Mouse (Mus musculus): ENCODE data around the gene Dock2. TPM values are rescaled to one million over a fixed set of nuclear protein-coding genes. Genes with fewer than 3 reads are reported as not detected.
"Not testable (repeated sequence)": the region's sequence is repeated elsewhere in the genome, so short reads cannot be mapped to it uniquely, and the experiment has no call there.

Gene Dock2
- polyA plus RNA-seq, 1 experiment: 8.7 TPM

DNA sequence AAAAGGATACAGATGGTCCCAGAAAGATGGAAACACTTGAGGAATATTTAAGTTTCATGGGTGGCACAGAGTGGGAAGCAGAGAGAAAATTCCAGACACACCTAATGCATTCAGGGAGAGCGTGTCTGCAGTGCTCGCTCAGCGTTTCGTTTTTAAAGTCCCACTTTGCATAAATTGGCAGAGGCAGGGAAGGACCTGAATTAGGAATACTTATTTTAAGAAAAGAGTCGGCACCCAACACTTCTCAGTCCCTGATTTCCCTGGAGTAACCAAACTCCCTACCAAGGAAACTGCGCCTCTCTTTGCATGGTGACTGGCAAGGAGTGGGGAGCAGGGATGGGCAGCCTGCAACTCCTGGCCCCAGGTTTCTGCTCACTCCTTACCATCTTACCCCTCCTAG is 546.8 kb downstream of the Dock2 start:
- no peak overlapping the region for H3K4me3 ChIP-seq (replicated peaks; ENCODE audit: extremely low read depth, low read depth, low read length)
- TF ChIP-seq POLR2A (IDR thresholded peaks at IDR 0.05; ENCODE audit: borderline replicate concordance, extremely low read depth, low read depth, low read length) (no peak), CTCF (IDR thresholded peaks at IDR 0.05; ENCODE audit: insufficient read depth, low read length) (no peak)
- 82% methylated on average over 6 of the region's 6 CpGs for WGBS
- no peaks in the 10 kb centered on the region for H3K4me1 ChIP-seq (ENCODE audit: control insufficient read depth, insufficient read depth, low read length)
- no peak for DNase-seq

GRCm38 (mm10) chr11:34236091-34236759 is 547.5 kb downstream of the Dock2 start:
- 51% methylated on average over 5 of the region's 5 CpGs for WGBS
- TF ChIP-seq POLR2A (IDR thresholded peaks at IDR 0.05; ENCODE audit: borderline replicate concordance, extremely low read depth, low read depth, low read length) (no peak), CTCF (IDR thresholded peaks at IDR 0.05; ENCODE audit: insufficient read depth, low read length) (peak; percentile 43)
- H3K4me3 ChIP-seq (replicated peaks; ENCODE audit: extremely low read depth, low read depth, low read length): no peak overlapping the region
- no peaks in the 10 kb centered on the region for H3K4me1 ChIP-seq (ENCODE audit: control insufficient read depth, insufficient read depth, low read length)
- no peak for DNase-seq

DNA sequence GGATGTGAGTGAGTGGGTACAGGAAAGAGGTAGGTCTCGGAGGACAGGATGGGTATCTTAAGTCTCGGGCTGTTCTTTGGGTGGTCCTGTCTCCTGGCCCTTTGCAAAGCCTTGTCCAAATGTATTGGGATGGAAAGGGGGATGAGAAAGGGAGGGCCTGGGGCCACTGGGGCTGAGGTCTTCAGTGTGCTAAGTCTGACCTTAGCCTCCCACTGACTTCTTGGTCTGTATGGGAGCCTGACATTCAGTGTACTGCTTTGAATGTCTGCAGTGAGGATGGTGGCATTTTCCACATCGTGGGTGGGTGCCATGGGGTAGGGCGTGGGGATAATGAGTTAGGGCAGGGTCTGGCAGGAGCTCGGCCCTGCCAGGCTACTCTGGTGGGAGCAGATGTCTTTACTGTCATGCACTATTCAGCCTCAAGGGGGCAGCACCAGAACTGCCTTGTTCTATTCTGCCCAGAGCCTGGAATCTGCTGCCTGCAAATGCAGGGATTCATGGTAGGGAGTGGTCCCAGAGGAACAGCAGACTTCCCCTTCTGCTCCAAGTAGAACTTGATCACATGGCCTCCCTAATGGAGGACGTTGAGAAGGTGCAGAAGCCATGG is 554.8 kb downstream of the Dock2 start:
- peak; percentile 29 for DNase-seq
- 36% methylated on average over 6 of the region's 6 CpGs for WGBS
- TF ChIP-seq CTCF (IDR thresholded peaks at IDR 0.05; ENCODE audit: insufficient read depth, low read length) (peak; percentile 58), POLR2A (IDR thresholded peaks at IDR 0.05; ENCODE audit: borderline replicate concordance, extremely low read depth, low read depth, low read length) (no peak)

GRCm38 (mm10) chr11:34227180-34227579 is 556.5 kb downstream of the Dock2 start:
- 58% methylated on average over 1 of the region's 1 CpGs for WGBS
- H3K4me3 ChIP-seq (replicated peaks; ENCODE audit: extremely low read depth, low read depth, low read length): no peak overlapping the region
- no peak for DNase-seq
- TF ChIP-seq POLR2A (IDR thresholded peaks at IDR 0.05; ENCODE audit: borderline replicate concordance, extremely low read depth, low read depth, low read length): no peak
- no peak for TF ChIP-seq CTCF (IDR thresholded peaks at IDR 0.05; ENCODE audit: insufficient read depth, low read length)
- no peaks in the 10 kb centered on the region for H3K4me1 ChIP-seq (ENCODE audit: control insufficient read depth, insufficient read depth, low read length)

More for the DNA sequence above, 554.8 kb downstream of the Dock2 start:
- Histone ChIP-seq H3K4me3 (replicated peaks; ENCODE audit: extremely low read depth, low read depth, low read length) (no peak overlapping the region), H3K4me1 (ENCODE audit: control insufficient read depth, insufficient read depth, low read length) (no peaks in the 10 kb centered on the region)

GRCm38 (mm10) chr11:34220596-34220995 is 563.1 kb downstream of the Dock2 start:
- 78% methylated on average over 4 of the region's 4 CpGs for WGBS
- DNase-seq; H3K4me3 ChIP-seq (replicated peaks; ENCODE audit: extremely low read depth, low read depth, low read length); H3K4me1 ChIP-seq (ENCODE audit: control insufficient read depth, insufficient read depth, low read length): not testable (repeated sequence)

- Histone ChIP-seq H3K4me1 (ENCODE audit: control insufficient read depth, insufficient read depth, low read length) (no peaks in the 10 kb centered on the region), H3K4me3 (replicated peaks; ENCODE audit: extremely low read depth, low read depth, low read length) (no peak overlapping the region)
- peak; percentile 27 for DNase-seq
- TF ChIP-seq CTCF (IDR thresholded peaks at IDR 0.05; ENCODE audit: insufficient read depth, low read length) (no peak), POLR2A (IDR thresholded peaks at IDR 0.05; ENCODE audit: borderline replicate concordance, extremely low read depth, low read depth, low read length) (no peak)
- WGBS: 19% methylated on average over 5 of the region's 5 CpGs
These were observed 570.8 kb downstream of the Dock2 start for GRCm38 (mm10) chr11:34212853-34213252.

- WGBS: 79% methylated on average over 10 of the region's 10 CpGs
- no peak for TF ChIP-seq POLR2A (IDR thresholded peaks at IDR 0.05; ENCODE audit: borderline replicate concordance, extremely low read depth, low read depth, low read length)
- TF ChIP-seq CTCF (IDR thresholded peaks at IDR 0.05; ENCODE audit: insufficient read depth, low read length): no peak
- Histone ChIP-seq H3K4me3 (replicated peaks; ENCODE audit: extremely low read depth, low read depth, low read length) (no peak within 1 kb of the TSS), H3K4me1 (ENCODE audit: control insufficient read depth, insufficient read depth, low read length) (no peaks in the 10 kb centered on the region)
- DNase-seq: no peak
These were observed 575.7 kb downstream of the Dock2 start, which contains the start of gene Foxi1 for GRCm38 (mm10) chr11:34207989-34208388. Gene Foxi1 (minus strand): TSS chr11:34208089.

DNA sequence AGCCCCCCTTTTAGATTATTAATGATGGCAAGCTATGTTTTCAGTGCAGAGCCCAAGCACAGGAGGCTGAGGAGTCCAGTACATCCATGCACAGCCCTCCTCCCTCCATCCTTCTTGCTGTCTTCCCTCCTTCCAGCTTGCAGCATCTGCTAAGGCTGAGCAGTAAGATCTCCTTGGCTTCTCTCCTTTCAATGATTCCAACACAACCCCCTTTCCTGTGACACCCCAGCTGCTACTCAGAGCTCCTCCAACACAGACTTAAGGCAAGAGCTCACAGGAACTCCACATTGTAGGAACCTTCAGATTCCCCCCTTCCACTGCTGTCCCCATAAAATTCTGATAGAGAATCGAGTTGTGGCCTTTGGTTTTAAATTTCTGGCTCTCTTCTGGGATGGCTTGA is 580.9 kb downstream of the Dock2 start:
- no peak overlapping the region for H3K4me3 ChIP-seq (replicated peaks; ENCODE audit: extremely low read depth, low read depth, low read length)
- no peak for DNase-seq
- no peaks in the 10 kb centered on the region for H3K4me1 ChIP-seq (ENCODE audit: control insufficient read depth, insufficient read depth, low read length)
- 42% methylated on average over 1 of the region's 1 CpGs for WGBS
- TF ChIP-seq POLR2A (IDR thresholded peaks at IDR 0.05; ENCODE audit: borderline replicate concordance, extremely low read depth, low read depth, low read length) (no peak), CTCF (IDR thresholded peaks at IDR 0.05; ENCODE audit: insufficient read depth, low read length) (no peak)

DNA sequence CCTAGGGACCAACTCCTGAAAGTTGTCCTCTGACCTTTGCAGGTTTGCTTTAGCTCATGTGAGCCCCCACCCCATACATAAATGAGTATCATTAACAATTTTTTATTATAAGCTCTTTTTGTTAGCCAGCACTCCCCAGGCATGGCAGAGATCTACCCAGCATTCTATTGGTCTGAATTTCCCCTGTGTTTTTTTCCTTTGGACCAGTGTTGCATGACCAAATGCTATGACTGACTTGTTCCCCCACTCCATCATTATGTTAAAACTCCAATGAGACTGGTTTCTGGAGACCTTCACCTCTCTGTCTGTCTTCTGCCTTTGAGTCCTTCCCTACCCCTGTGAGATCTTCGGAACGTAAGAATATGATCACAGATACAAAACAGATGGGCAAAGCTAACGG is 588.5 kb downstream of the Dock2 start:
- DNase-seq: no peak
- TF ChIP-seq POLR2A (IDR thresholded peaks at IDR 0.05; ENCODE audit: borderline replicate concordance, extremely low read depth, low read depth, low read length): no peak
- no peak for TF ChIP-seq CTCF (IDR thresholded peaks at IDR 0.05; ENCODE audit: insufficient read depth, low read length)
- WGBS: 87% methylated on average over 3 of the region's 3 CpGs
- Histone ChIP-seq H3K4me3 (replicated peaks; ENCODE audit: extremely low read depth, low read depth, low read length) (no peak overlapping the region), H3K4me1 (ENCODE audit: control insufficient read depth, insufficient read depth, low read length) (no peaks in the 10 kb centered on the region)

Measured in lung, adult 2 months (tissue).